Mouse (Mus musculus) MEL (cell line): Measurements from ENCODE around the gene Mecom. TPM values are rescaled to one million over a fixed set of nuclear protein-coding genes. Genes with fewer than 3 reads are reported as not detected.

Experiments
- DNase-seq: peaks from one replicate; pipeline ENCODE4 v3.0.0; 2011; ENCODE audit warnings: low read depth, low spot score
- H3K27ac ChIP-seq: 2 replicates; pipeline ENCODE4 v1.5.1; 2012; ENCODE audit warnings: low read depth, mild to moderate bottlenecking, control low read depth, low read length, moderate library complexity; ENCODE audit not compliant: control insufficient read depth
- H3K27me3 ChIP-seq, 2 experiments: fragments of 150-350 bp in 1 of 2; sonication (generic) in 1 of 2; 2 replicates each; pipeline ENCODE4 v1.6.1; 2012; ENCODE audit warnings: low read length in 2 of 2, mild to moderate bottlenecking in 2 of 2, improper control_type of control experiment in 1 of 2, moderate library complexity in 1 of 2; ENCODE audit not compliant: insufficient read depth in 2 of 2, control insufficient read depth in 1 of 2
- H3K36me3 ChIP-seq, 2 experiments: 2 replicates each; pipeline ENCODE4 v1.6.1; 2012 to 2014; ENCODE audit warnings: low read length in 2 of 2, improper control_type of control experiment in 1 of 2, inconsistent platforms in 1 of 2, mild to moderate bottlenecking in 1 of 2; ENCODE audit not compliant: insufficient read depth in 2 of 2, control insufficient read depth in 1 of 2
- H3K4me1 ChIP-seq, 2 experiments: fragments of 150-350 bp in 1 of 2; sonication (generic) in 1 of 2; 2 replicates each; pipeline ENCODE4 v1.6.1; 2012; ENCODE audit warnings: low read length in 2 of 2, improper control_type of control experiment in 1 of 2, mild to moderate bottlenecking in 1 of 2; ENCODE audit not compliant: insufficient read depth in 2 of 2, control insufficient read depth in 1 of 2
- H3K4me3 ChIP-seq, 2 experiments: fragments of 150-350 bp in 1 of 2; sonication (generic) in 1 of 2; 2 replicates each; pipeline ENCODE4 v1.5.1; 2012; ENCODE audit warnings: low read depth in 2 of 2, low read length in 2 of 2, mild to moderate bottlenecking in 2 of 2, moderate library complexity in 2 of 2, control low read depth in 1 of 2, improper control_type of control experiment in 1 of 2; ENCODE audit not compliant: control insufficient read depth in 1 of 2, insufficient read depth in 1 of 2
- H3K79me2 ChIP-seq: 2 replicates; pipeline ENCODE4 v1.6.1; 2012; ENCODE audit warnings: mild to moderate bottlenecking, low read length, moderate library complexity; ENCODE audit not compliant: control insufficient read depth, poor library complexity, insufficient read depth
- H3K9ac ChIP-seq: 2 replicates; pipeline ENCODE4 v1.6.1; 2012; ENCODE audit warnings: low read depth, mild to moderate bottlenecking, control low read depth, low read length, moderate library complexity; ENCODE audit not compliant: control insufficient read depth, poor library complexity, severe bottlenecking
- H3K9me3 ChIP-seq: fragments of 150-350 bp; sonication (generic); replicated peaks from 2 replicates; pipeline ENCODE4 v1.6.1; 2012; ENCODE audit warnings: mild to moderate bottlenecking, low read length, improper control_type of control experiment, moderate library complexity; ENCODE audit not compliant: insufficient read depth
- CTCF ChIP-seq, 3 experiments: IDR thresholded peaks in 2 of 3; conservative IDR thresholded peaks in 1 of 3; 2 replicates each; pipeline ENCODE4 v1.5.1; 2011 to 2012; ENCODE audit warnings: low read length in 3 of 3, low read depth in 2 of 3, mild to moderate bottlenecking in 2 of 3, improper control_type of control experiment in 1 of 3, inconsistent platforms in 1 of 3, mixed read lengths in 1 of 3, moderate library complexity in 1 of 3; ENCODE audit not compliant: control insufficient read depth in 1 of 3, insufficient read depth in 1 of 3, poor library complexity in 1 of 3, severe bottlenecking in 1 of 3
- E2F4 ChIP-seq: IDR thresholded peaks from 2 replicates; pipeline ENCODE4 v1.6.1; 2011; ENCODE audit warnings: low read depth, low read length, improper control_type of control experiment, borderline replicate concordance
- EP300 ChIP-seq, 2 experiments: IDR thresholded peaks; 2 replicates each; pipeline ENCODE4 v1.6.1; 2011; ENCODE audit warnings: improper control_type of control experiment in 2 of 2, low read length in 2 of 2, low read depth in 1 of 2, mild to moderate bottlenecking in 1 of 2
- ETS1 ChIP-seq: IDR thresholded peaks from 2 replicates; pipeline ENCODE4 v1.6.1; 2012; ENCODE audit warnings: low read depth, mild to moderate bottlenecking, inconsistent platforms, low read length, improper control_type of control experiment, moderate library complexity
- GABPA ChIP-seq: IDR thresholded peaks from 2 replicates; pipeline ENCODE4 v1.6.1; 2012; ENCODE audit warnings: low read depth, mild to moderate bottlenecking, inconsistent platforms, low read length, improper control_type of control experiment, moderate library complexity
- GATA1 ChIP-seq: IDR thresholded peaks from 2 replicates; pipeline ENCODE4 v1.6.1; 2011; ENCODE audit warnings: low read depth, low read length, improper control_type of control experiment
- KAT2A ChIP-seq: conservative IDR thresholded peaks from 2 replicates; pipeline ENCODE4 v1.6.1; 2012; ENCODE audit warnings: low read depth, low read length, improper control_type of control experiment, inconsistent platforms
- MEF2A ChIP-seq: IDR thresholded peaks from 2 replicates; pipeline ENCODE4 v1.6.1; 2014; ENCODE audit warnings: low read depth, mild to moderate bottlenecking, inconsistent platforms, low read length, improper control_type of control experiment; ENCODE audit not compliant: poor library complexity, insufficient replicate concordance, severe bottlenecking; ENCODE audit errors: extremely low read depth
- NRF1 ChIP-seq: IDR thresholded peaks from 2 replicates; pipeline ENCODE4 v1.6.1; 2014; ENCODE audit warnings: low read depth, mild to moderate bottlenecking, inconsistent platforms, low read length, improper control_type of control experiment, moderate library complexity; ENCODE audit not compliant: poor library complexity, insufficient read depth, severe bottlenecking
- POLR2AphosphoS5 ChIP-seq: IDR thresholded peaks from 2 replicates; pipeline ENCODE4 v1.6.1; 2012; ENCODE audit warnings: low read depth, borderline replicate concordance, mild to moderate bottlenecking, inconsistent platforms, low read length, moderate library complexity, mixed read lengths
- SMC3 ChIP-seq: IDR thresholded peaks from 2 replicates; pipeline ENCODE4 v1.6.1; 2011; ENCODE audit warnings: low read depth, low read length, improper control_type of control experiment
- TCF12 ChIP-seq: IDR thresholded peaks from 2 replicates; pipeline ENCODE4 v1.6.1; 2014; ENCODE audit warnings: low read depth, mild to moderate bottlenecking, inconsistent platforms, low read length, improper control_type of control experiment, moderate library complexity
- USF1 ChIP-seq: IDR thresholded peaks from 2 replicates; pipeline ENCODE4 v1.6.1; 2014; ENCODE audit warnings: low read depth, mild to moderate bottlenecking, inconsistent platforms, low read length, improper control_type of control experiment, moderate library complexity
- polyA plus RNA-seq, 2 experiments: library from polyadenylated mRNA; stranded (reverse) in 1 of 2; unstranded in 1 of 2; fragments of >175 nt in 1 of 2; fragments of >200 nt in 1 of 2; gene quantifications; 2 replicates each; pipeline versions ENCODE4 v1.2.1 to v1.2.4; 2012; ENCODE audit warnings: low replicate concordance in 2 of 2, low read depth in 1 of 2; ENCODE audit not compliant: insufficient read length in 2 of 2, insufficient read depth in 1 of 2, missing spikeins in 1 of 2
- total RNA-seq: library from RNA; depleted of rRNA; stranded (reverse); fragments of 300-350 nt; gene quantifications from 2 replicates; pipeline ENCODE4 v1.2.3, GENCODE M21; 2012

The Mecom gene
- total and polyA plus RNA-seq, 3 experiments: 0.04 TPM; not detected in 2

DNA sequence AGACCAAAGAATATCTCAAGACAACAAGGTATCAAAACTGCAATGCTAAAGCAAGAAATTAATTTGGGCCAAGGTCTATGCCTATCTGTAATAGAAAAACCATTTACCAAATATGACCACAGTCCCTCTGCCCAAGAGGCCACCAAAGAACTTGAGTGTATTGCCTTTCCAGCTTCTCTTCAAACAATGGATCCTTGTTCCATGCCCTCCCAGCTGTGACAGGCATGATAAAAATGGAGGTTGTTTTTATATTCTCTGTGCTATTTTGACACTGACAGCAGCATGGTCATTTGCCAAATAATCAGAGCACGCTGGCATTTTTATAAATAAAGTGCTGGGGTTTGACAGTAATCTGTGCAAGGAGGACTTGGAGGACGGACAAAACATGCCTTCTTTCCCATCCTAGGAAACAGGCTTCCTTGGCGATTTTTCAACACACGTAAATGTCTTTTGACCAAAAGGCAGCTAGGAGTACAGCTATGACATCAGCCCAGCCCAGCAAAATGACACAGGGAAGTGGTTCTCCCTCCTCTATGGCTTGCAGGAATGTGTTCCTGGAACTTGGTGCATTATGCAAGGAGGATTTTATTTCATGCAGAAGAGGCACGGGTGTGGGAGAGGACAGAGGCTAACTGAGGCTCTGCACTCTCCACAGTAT is 359.9 kb downstream of the Mecom start:
- no peaks in the 10 kb centered on the region for H3K27me3 ChIP-seq
- H3K27ac ChIP-seq: no peak overlapping the region
- no peak for DNase-seq
- H3K9ac ChIP-seq: no peak overlapping the region
- no peaks in the 10 kb centered on the region for H3K79me2 ChIP-seq
- no peaks in the 10 kb centered on the region for H3K4me1 ChIP-seq
- H3K4me3 ChIP-seq: no peak overlapping the region
- TF ChIP-seq E2F4 (no peak), POLR2AphosphoS5 (no peak), EP300 (IDR thresholded peaks at IDR 0.05; ENCODE audit: low read depth in 1 of 2, low read length in 2 of 2) (no peak), TCF12 (no peak), ETS1 (no peak), SMC3 (no peak), CTCF (IDR thresholded peaks at IDR 0.05 in 2 of 3, conservative IDR thresholded peaks at IDR 0.05 in 1 of 3; ENCODE audit: control insufficient read depth in 1 of 3, insufficient read depth in 1 of 3, low read depth in 2 of 3, low read length in 3 of 3, poor library complexity in 1 of 3, severe bottlenecking in 1 of 3) (no peak), NRF1 (no peak), GABPA (no peak), KAT2A (no peak)
- no peaks in the 10 kb centered on the region for H3K36me3 ChIP-seq
- no peaks in the 10 kb centered on the region for H3K9me3 ChIP-seq

- Histone ChIP-seq H3K9me3 (no peaks in the 10 kb centered on the region), H3K4me1 (no peaks in the 10 kb centered on the region), H3K27ac (no peak overlapping the region), H3K9ac (no peak overlapping the region), H3K79me2 (no peaks in the 10 kb centered on the region), H3K36me3 (no peaks in the 10 kb centered on the region), H3K4me3 (no peak overlapping the region), H3K27me3 (no peaks in the 10 kb centered on the region)
- no peak for DNase-seq
- no peak for TF ChIP-seq USF1
- no peak for TF ChIP-seq GATA1
Observed at GRCm38 (mm10) chr3:30181807-30182481, 365.9 kb downstream of the Mecom start.

DNA sequence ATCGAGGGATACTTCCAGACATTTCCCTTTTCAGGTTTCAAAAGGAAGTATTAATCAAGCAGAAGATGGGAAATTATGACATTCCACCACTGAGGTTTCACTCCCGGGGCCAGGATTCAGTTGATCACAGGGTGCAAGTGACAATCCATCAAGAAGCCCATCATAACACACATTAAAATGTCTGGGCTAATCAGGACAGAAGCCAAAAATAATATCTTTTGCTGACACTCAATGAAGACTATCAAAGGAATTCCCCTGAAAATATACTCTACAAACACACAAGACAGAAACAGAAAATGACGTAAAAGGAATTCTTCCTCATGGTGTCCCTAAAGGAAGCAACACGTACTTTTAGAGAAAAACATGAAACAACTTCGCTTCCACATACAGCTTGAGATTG is 371.2 kb downstream of the Mecom start:
- H3K79me2 ChIP-seq: no peaks in the 10 kb centered on the region
- no peaks in the 10 kb centered on the region for H3K4me1 ChIP-seq
- no peak for DNase-seq
- H3K9me3 ChIP-seq: no peaks in the 10 kb centered on the region
- no peaks in the 10 kb centered on the region for H3K36me3 ChIP-seq
- no peak overlapping the region for H3K27ac ChIP-seq
- H3K27me3 ChIP-seq: no peaks in the 10 kb centered on the region
- H3K9ac ChIP-seq: no peak overlapping the region
- no peak overlapping the region for H3K4me3 ChIP-seq
- TF ChIP-seq MEF2A: no peak
- TF ChIP-seq E2F4: no peak
